Mouse (Mus musculus) CH12.LX (cell line): ENCODE data around the gene Pklr.
A peak's percentile ranks its signal among the peaks of the same experiment; 100 is the strongest.

Source experiments
- CHD2 ChIP-seq: IDR thresholded peaks from 2 replicates; pipeline ENCODE4 v1.6.1; 2011; ENCODE audit warnings: low read length, improper control_type of control experiment
- CTCF ChIP-seq, 2 experiments: IDR thresholded peaks in 1 of 2; conservative IDR thresholded peaks in 1 of 2; 2 replicates each; pipeline ENCODE4 v1.5.1; 2011 to 2012; ENCODE audit warnings: low read depth in 2 of 2, low read length in 2 of 2, improper control_type of control experiment in 1 of 2, inconsistent platforms in 1 of 2, mild to moderate bottlenecking in 1 of 2, moderate library complexity in 1 of 2
- GABPA ChIP-seq: IDR thresholded peaks from 2 replicates; pipeline ENCODE4 v1.6.1; 2012; ENCODE audit warnings: low read depth, low read length, improper control_type of control experiment, inconsistent platforms; ENCODE audit not compliant: insufficient replicate concordance
- IRF4 ChIP-seq: IDR thresholded peaks from 2 replicates; pipeline ENCODE4 v1.6.1; 2014; ENCODE audit warnings: low read depth, mild to moderate bottlenecking, inconsistent platforms, low read length, improper control_type of control experiment
- JUN ChIP-seq: IDR thresholded peaks from 2 replicates; pipeline ENCODE4 v1.6.1; 2011; ENCODE audit warnings: low read depth, mild to moderate bottlenecking, low read length, improper control_type of control experiment, moderate library complexity; ENCODE audit not compliant: insufficient read depth
- MAX ChIP-seq: IDR thresholded peaks from 2 replicates; pipeline ENCODE4 v1.6.1; 2011; ENCODE audit warnings: low read length, improper control_type of control experiment
- MEF2A ChIP-seq: IDR thresholded peaks from 2 replicates; pipeline ENCODE4 v1.6.1; 2014; ENCODE audit warnings: low read depth, mild to moderate bottlenecking, inconsistent platforms, low read length, improper control_type of control experiment, borderline replicate concordance
- NRF1 ChIP-seq: IDR thresholded peaks from 2 replicates; pipeline ENCODE4 v1.6.1; 2014; ENCODE audit warnings: low read depth, mild to moderate bottlenecking, inconsistent platforms, low read length, improper control_type of control experiment, moderate library complexity
- POLR2A ChIP-seq: IDR thresholded peaks from 2 replicates; pipeline ENCODE4 v1.6.1; 2011; ENCODE audit warnings: low read depth, mild to moderate bottlenecking, improper control_type of control experiment, low read length
- RAD21 ChIP-seq: IDR thresholded peaks from 2 replicates; pipeline ENCODE4 v1.6.1; 2011; ENCODE audit warnings: low read depth, mild to moderate bottlenecking, low read length, improper control_type of control experiment, moderate library complexity
- TCF12 ChIP-seq: IDR thresholded peaks from 2 replicates; pipeline ENCODE4 v1.6.1; 2014; ENCODE audit warnings: low read depth, mild to moderate bottlenecking, inconsistent platforms, low read length, improper control_type of control experiment
- ZKSCAN1 ChIP-seq: IDR thresholded peaks from 2 replicates; pipeline ENCODE4 v1.6.1; 2012; ENCODE audit warnings: low read depth, inconsistent platforms, low read length, improper control_type of control experiment, borderline replicate concordance

DNA sequence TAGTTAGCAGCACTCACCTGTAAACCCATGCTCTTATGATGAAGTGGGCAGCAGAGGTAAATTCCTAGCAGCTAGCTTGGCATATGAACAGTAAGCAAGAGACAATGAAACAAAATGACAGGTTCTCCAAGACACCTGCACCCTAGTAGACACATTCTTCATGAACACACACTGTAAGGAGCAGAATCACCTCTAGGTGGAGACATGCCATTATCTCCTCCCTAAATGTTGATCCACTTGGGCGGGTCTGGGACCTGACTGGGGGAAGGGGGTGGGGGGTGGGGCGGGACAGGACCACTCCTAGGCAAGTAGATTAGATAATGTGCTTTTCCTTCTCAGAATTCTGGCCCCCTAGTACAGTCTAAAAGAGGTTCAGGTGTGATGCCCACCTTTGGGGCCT, 20.4 kb upstream of the Pklr start:
- TF ChIP-seq MAX (no peak), CHD2 (peak; percentile 50), NRF1 (no peak), TCF12 (no peak), ZKSCAN1 (no peak), MEF2A (no peak), GABPA (no peak), JUN (no peak), POLR2A (no peak), RAD21 (peak; percentile 49), CTCF (conservative IDR thresholded peaks at IDR 0.05 in 1 of 2, IDR thresholded peaks at IDR 0.05 in 1 of 2; ENCODE audit: low read depth in 2 of 2, low read length in 2 of 2) (peak; percentile 26 to 69; a peak in 3 of 4 replicates), IRF4 (no peak)
